Mouse (Mus musculus): ENCODE data around the gene Gm49368.

Gm49368 gene

GRCm38 (mm10) chr7:128057860-128058259 is 4.6 kb upstream of the Gm49368 start:
- no peak for DNase-seq (ENCODE audit: low spot score in 2 of 2)

- no peak for DNase-seq (ENCODE audit: low spot score in 2 of 2)
These were observed 3.9 kb upstream of the Gm49368 start for GRCm38 (mm10) chr7:128058576-128058975.

DNA sequence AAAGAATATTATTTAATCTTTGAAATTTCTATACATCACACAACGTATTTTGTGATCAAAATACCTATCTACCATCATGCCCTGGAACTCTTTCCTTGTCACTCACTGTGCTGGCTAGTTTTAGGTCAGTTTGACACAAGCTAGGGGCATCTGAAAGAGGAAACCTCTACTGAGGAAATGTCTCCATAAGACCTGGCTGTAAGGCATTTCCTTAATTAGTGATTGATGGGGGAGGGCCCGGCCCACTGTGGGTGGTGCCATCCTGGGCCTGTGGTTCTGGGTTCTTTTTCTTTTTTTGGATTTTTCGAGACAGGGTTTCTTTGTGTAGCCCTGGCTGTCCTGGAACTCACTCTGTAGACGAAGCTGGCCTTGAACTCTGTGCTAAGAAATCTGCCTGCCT is 3.4 kb upstream of the Gm49368 start:
- DNase-seq (ENCODE audit: low spot score in 2 of 2), result no peak

DNA sequence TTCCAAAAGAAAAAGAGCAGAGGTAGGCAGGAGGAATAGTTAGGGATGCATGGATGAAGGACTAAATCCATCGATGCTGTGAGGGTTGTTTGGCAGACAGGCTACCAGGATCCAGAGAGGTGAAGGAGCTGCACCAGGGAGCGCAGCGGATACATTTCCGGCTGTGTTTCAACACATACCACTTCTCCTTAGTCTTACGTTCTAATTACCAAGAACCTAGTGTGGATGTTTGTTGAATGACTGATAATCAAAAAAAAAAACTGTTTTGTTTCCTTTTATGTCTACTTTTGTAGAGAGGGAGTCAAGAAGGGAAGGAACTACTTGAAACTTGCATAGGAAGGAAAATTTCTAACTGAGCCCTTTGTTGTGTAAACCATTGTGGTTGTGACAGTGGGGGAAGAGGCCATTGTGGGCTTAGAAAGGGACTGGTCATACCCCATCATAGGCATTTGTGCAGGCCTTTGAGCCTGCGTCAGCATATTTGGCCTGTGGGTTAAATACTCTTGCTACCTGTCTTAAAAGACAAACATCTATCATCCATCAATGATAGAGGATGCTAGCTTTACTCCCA is 813 bp downstream of the Gm49368 start:
- DNase-seq (ENCODE audit: low spot score in 2 of 2), result no peak

GRCm38 (mm10) chr7:128065547-128065946 is 3.1 kb downstream of the Gm49368 start:
- DNase-seq (ENCODE audit: low spot score in 2 of 2), result no peak

GRCm38 (mm10) chr7:128067847-128068246 is 5.4 kb downstream of the Gm49368 start:
- DNase-seq (ENCODE audit: low spot score in 2 of 2), result no peak

DNA sequence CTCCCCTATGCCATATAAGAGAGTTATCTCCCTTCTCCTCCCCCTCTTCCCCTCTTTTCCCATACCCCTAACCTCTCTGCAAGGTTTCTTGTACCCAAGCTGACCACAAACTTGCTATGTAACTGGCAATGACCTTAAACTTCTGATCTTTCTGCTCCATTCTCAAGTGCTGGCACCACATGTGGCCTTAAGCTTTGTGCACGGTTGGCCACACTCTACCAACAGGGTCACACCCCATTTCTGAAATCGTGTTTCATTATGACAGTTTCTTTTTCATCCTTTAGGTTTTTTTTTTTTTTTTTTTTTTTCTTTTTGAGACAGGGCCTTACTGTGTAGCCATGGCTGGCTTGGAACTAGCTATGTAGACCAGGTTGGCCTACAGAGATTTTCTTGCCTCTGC is 7.4 kb downstream of the Gm49368 start:
- no peak for DNase-seq (ENCODE audit: low spot score in 2 of 2)

GRCm38 (mm10) chr7:128071816-128072215 is 9.3 kb downstream of the Gm49368 start:
- no peak for DNase-seq (ENCODE audit: low spot score in 2 of 2)

- no peak for DNase-seq (ENCODE audit: low spot score in 2 of 2)
These were observed 17.5 kb downstream of the Gm49368 start for GRCm38 (mm10) chr7:128080012-128080411.

- no peak for DNase-seq (ENCODE audit: low spot score in 2 of 2)
These were observed 26.7 kb downstream of the Gm49368 start for GRCm38 (mm10) chr7:128089141-128089540.

DNA sequence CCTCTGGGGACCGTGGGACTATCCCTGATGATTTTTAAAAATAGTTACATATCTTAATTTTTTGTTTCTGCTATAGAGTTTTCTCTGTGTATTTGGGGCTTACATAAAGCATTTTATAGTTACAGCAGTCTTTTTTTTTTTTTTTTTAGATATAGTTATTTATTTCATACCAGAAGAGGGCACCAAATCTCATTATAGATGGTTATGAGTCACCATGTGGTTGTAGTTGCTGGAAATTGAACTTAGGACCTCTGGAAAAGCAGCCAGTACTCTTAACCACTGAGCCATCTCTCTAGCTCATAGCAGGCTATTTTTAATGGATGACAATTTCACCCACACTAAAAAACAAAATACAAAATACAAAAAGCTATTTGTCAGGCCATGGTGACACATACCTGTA is 35.7 kb downstream of the Gm49368 start:
- DNase-seq (ENCODE audit: low spot score in 2 of 2), result no peak

- no peak for DNase-seq (ENCODE audit: low spot score in 2 of 2)
These were observed 38.4 kb downstream of the Gm49368 start for GRCm38 (mm10) chr7:128100742-128101357.

- no peak for DNase-seq (ENCODE audit: low spot score in 2 of 2)
These were observed 42.8 kb downstream of the Gm49368 start for GRCm38 (mm10) chr7:128105246-128105645.

DNA sequence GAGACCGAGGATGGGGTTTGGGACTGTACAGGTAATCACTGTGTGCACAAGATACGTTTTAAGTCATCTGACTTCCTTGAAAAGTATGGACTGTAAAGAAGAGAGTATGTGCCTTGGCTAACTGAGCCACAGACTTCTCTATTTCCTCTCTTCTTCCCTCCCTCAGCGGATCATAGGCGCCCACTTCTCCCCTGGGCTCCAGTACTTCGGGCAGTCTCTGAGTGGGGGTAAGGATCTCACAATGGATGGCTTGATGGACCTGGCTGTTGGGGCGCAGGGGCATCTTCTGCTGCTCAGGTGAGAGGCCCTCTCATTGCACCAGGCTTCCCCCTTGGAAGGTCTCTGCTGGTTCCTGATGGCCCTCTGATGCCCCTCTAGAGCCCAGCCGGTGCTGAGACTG is 45.0 kb downstream of the Gm49368 start:
- no peak for DNase-seq (ENCODE audit: low spot score in 2 of 2)

DNA sequence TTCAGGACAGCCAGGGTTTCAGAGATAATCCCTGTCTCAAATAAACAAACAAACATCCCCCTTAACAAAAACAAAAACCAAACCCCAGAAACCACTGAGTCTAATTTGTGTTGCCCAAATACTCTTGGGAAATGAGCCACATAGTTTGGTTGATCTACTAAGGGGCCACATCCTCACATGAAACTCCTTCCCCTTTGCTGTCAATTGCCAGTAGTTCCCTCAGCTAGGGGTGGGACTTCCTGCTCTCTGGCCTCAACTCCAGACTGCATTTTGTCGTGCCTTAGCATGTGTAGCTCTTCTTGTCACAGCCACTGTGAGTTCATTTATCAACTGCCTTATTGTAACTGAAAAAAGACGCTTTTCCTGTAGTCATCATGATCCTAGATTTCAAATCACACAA is 47.8 kb downstream of the Gm49368 start:
- DNase-seq (ENCODE audit: low spot score in 2 of 2), result no peak

- no peak for DNase-seq (ENCODE audit: low spot score in 2 of 2)
These were observed 49.6 kb downstream of the Gm49368 start for GRCm38 (mm10) chr7:128112131-128112530.

DNA sequence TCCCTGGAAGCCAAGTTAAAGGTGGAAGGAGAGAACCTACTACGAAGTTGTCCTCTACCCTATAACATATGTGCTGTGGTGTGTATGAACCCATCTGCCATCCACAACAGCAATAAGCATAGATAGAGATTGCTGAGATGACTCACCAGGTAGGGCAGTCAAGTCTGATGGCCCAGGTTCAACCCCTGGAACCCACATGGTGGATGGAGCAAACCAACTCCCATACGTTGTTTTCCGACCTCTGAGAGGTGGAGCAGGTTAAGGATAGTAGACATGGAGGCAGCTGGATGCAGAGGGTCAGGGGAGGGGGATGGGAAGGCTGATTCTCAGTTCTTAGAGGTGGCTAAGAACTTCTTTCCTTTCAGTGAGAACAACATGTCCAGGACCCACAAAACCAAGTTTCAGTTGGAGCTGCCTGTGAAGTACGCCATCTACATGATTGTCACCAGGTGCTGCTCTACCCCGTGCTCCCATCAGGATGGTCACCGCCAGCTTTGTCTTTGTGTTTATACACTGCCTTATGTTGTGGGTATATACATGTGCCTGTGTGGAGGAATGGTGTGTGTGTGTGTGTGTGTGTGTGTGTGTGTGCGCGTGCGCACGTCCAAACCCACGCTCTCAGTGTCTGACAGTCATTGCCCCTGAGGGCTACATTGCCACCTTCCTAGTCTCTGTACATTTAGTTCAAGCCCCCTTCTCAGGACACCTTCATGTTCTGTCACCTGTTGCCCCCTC is 52.1 kb downstream of the Gm49368 start:
- no peak for DNase-seq (ENCODE audit: low spot score in 2 of 2)

DNA sequence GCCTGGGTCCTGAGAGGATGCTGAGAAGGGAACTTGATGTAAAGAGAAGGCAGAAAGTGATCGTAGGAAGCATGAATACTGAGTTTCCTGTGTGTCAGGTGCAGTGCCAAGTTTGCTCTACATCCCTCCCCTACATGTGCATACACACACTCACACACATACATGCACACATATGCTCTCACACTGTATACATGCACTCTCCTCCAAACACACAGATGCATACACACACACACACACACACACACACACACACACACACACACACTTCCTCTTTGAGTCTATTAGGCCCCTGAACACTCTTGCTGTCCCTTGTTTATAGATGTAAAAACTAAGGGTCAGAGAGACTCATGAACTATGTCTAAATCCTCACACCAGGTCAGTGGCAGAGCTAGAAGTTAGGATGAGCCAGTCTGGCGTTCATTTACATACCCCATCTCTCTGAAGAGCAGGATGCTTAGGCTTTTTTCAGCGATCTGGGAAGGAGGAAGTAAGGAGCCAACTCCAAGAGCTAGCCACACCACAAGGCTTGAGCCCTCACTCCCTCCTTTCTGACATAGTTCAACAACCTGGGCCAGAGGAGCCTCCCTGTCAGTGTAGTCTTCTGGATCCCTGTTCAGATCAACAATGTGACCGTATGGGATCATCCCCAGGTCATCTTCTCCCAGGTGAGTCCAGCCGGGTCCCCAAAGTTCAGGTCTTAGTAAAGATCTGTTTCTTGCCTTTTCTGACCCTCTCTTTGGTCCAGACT is 52.9 kb downstream of the Gm49368 start:
- no peak for DNase-seq (ENCODE audit: low spot score in 2 of 2)

GRCm38 (mm10) chr7:128116396-128116795 is 53.9 kb downstream of the Gm49368 start:
- no peak for DNase-seq (ENCODE audit: low spot score in 2 of 2)

DNA sequence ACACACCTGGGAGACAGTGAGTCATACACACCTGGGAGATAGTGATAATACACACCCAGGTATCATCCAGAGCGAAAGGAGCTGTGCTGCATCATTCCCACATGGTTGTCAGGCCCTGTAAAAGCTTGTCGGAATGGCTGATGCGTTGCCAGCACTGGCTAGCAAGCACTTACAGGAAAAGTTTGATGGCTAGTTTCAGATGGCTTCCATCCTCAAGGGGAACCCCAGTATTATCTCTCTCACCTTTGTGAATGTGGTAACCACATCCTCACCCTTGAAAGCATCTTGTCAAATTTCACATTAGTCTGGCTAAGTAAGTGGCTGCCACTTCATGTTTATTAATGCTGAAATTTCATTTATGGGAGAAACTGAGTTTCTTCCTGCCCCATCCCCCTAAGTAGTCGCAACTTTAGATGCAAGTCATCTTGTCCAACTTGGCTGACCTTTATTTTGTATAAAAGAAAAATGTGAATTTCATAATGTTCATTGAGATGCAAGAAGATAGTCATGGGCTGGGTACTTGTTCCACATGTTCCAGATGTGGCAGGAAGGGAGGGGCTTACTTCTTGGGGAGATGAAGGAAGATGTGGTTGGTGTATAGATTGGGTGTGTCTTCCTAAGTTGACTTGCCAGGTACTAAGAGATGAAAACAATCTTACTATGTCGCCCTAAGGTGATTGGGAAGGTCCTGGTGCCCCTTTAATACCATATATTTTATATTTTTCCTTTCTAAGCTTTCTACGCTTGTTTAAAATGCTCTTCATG is 57.4 kb downstream of the Gm49368 start:
- DNase-seq (ENCODE audit: low spot score in 2 of 2), result no peak
